Mouse (Mus musculus) MEL (cell line): Measurements from ENCODE around the gene Tex261. TPM values are rescaled to one million over a fixed set of nuclear protein-coding genes. Genes with fewer than 3 reads are reported as not detected.

ENCODE experiments used
- DNase-seq: peaks from one replicate; pipeline ENCODE4 v3.0.0; 2011; ENCODE audit warnings: low read depth, low spot score
- H3K27ac ChIP-seq: 2 replicates; pipeline ENCODE4 v1.5.1; 2012; ENCODE audit warnings: low read depth, mild to moderate bottlenecking, control low read depth, low read length, moderate library complexity; ENCODE audit not compliant: control insufficient read depth
- H3K27me3 ChIP-seq, 2 experiments: fragments of 150-350 bp in 1 of 2; sonication (generic) in 1 of 2; 2 replicates each; pipeline ENCODE4 v1.6.1; 2012; ENCODE audit warnings: low read length in 2 of 2, mild to moderate bottlenecking in 2 of 2, improper control_type of control experiment in 1 of 2, moderate library complexity in 1 of 2; ENCODE audit not compliant: insufficient read depth in 2 of 2, control insufficient read depth in 1 of 2
- H3K36me3 ChIP-seq, 2 experiments: 2 replicates each; pipeline ENCODE4 v1.6.1; 2012 to 2014; ENCODE audit warnings: low read length in 2 of 2, improper control_type of control experiment in 1 of 2, inconsistent platforms in 1 of 2, mild to moderate bottlenecking in 1 of 2; ENCODE audit not compliant: insufficient read depth in 2 of 2, control insufficient read depth in 1 of 2
- H3K4me1 ChIP-seq, 2 experiments: fragments of 150-350 bp in 1 of 2; sonication (generic) in 1 of 2; 2 replicates each; pipeline ENCODE4 v1.6.1; 2012; ENCODE audit warnings: low read length in 2 of 2, improper control_type of control experiment in 1 of 2, mild to moderate bottlenecking in 1 of 2; ENCODE audit not compliant: insufficient read depth in 2 of 2, control insufficient read depth in 1 of 2
- H3K4me3 ChIP-seq, 2 experiments: fragments of 150-350 bp in 1 of 2; sonication (generic) in 1 of 2; 2 replicates each; pipeline ENCODE4 v1.5.1; 2012; ENCODE audit warnings: low read depth in 2 of 2, low read length in 2 of 2, mild to moderate bottlenecking in 2 of 2, moderate library complexity in 2 of 2, control low read depth in 1 of 2, improper control_type of control experiment in 1 of 2; ENCODE audit not compliant: control insufficient read depth in 1 of 2, insufficient read depth in 1 of 2
- H3K79me2 ChIP-seq: 2 replicates; pipeline ENCODE4 v1.6.1; 2012; ENCODE audit warnings: mild to moderate bottlenecking, low read length, moderate library complexity; ENCODE audit not compliant: control insufficient read depth, poor library complexity, insufficient read depth
- H3K9ac ChIP-seq: 2 replicates; pipeline ENCODE4 v1.6.1; 2012; ENCODE audit warnings: low read depth, mild to moderate bottlenecking, control low read depth, low read length, moderate library complexity; ENCODE audit not compliant: control insufficient read depth, poor library complexity, severe bottlenecking
- H3K9me3 ChIP-seq: fragments of 150-350 bp; sonication (generic); replicated peaks from 2 replicates; pipeline ENCODE4 v1.6.1; 2012; ENCODE audit warnings: mild to moderate bottlenecking, low read length, improper control_type of control experiment, moderate library complexity; ENCODE audit not compliant: insufficient read depth
- CHD1 ChIP-seq: IDR thresholded peaks from 2 replicates; pipeline ENCODE4 v1.6.1; 2012; ENCODE audit warnings: low read depth, mild to moderate bottlenecking, inconsistent platforms, low read length, improper control_type of control experiment
- CHD2 ChIP-seq: IDR thresholded peaks from 2 replicates; pipeline ENCODE4 v1.6.1; 2011; ENCODE audit warnings: low read length, improper control_type of control experiment
- ELF1 ChIP-seq: IDR thresholded peaks from 2 replicates; pipeline ENCODE4 v1.6.1; 2014; ENCODE audit warnings: low read depth, mild to moderate bottlenecking, inconsistent platforms, low read length, improper control_type of control experiment, moderate library complexity
- EP300 ChIP-seq, 2 experiments: IDR thresholded peaks; 2 replicates each; pipeline ENCODE4 v1.6.1; 2011; ENCODE audit warnings: improper control_type of control experiment in 2 of 2, low read length in 2 of 2, low read depth in 1 of 2, mild to moderate bottlenecking in 1 of 2
- ETS1 ChIP-seq: IDR thresholded peaks from 2 replicates; pipeline ENCODE4 v1.6.1; 2012; ENCODE audit warnings: low read depth, mild to moderate bottlenecking, inconsistent platforms, low read length, improper control_type of control experiment, moderate library complexity
- JUND ChIP-seq: IDR thresholded peaks from 2 replicates; pipeline ENCODE4 v1.6.1; 2011; ENCODE audit warnings: low read depth, mild to moderate bottlenecking, improper control_type of control experiment, low read length
- KAT2A ChIP-seq: conservative IDR thresholded peaks from 2 replicates; pipeline ENCODE4 v1.6.1; 2012; ENCODE audit warnings: low read depth, low read length, improper control_type of control experiment, inconsistent platforms
- MAFK ChIP-seq: IDR thresholded peaks from 2 replicates; pipeline ENCODE4 v1.6.1; 2011; ENCODE audit warnings: low read depth, mild to moderate bottlenecking, low read length, improper control_type of control experiment, borderline replicate concordance
- MXI1 ChIP-seq: IDR thresholded peaks from 2 replicates; pipeline ENCODE4 v1.6.1; 2011; ENCODE audit warnings: mild to moderate bottlenecking, low read depth, low read length, improper control_type of control experiment
- MYB ChIP-seq: IDR thresholded peaks from 2 replicates; pipeline ENCODE4 v1.6.1; 2011; ENCODE audit warnings: mild to moderate bottlenecking, low read depth, low read length, improper control_type of control experiment
- NELFE ChIP-seq: IDR thresholded peaks from 2 replicates; pipeline ENCODE4 v1.6.1; 2011; ENCODE audit warnings: low read depth, low read length, improper control_type of control experiment
- NRF1 ChIP-seq: IDR thresholded peaks from 2 replicates; pipeline ENCODE4 v1.6.1; 2014; ENCODE audit warnings: low read depth, mild to moderate bottlenecking, inconsistent platforms, low read length, improper control_type of control experiment, moderate library complexity; ENCODE audit not compliant: poor library complexity, insufficient read depth, severe bottlenecking
- POLR2A ChIP-seq, 2 experiments: IDR thresholded peaks; 2 replicates each; pipeline ENCODE4 v1.6.1; 2011 to 2012; ENCODE audit warnings: low read length in 2 of 2, mild to moderate bottlenecking in 2 of 2, control low read depth in 1 of 2, improper control_type of control experiment in 1 of 2, low read depth in 1 of 2, moderate library complexity in 1 of 2; ENCODE audit not compliant: control insufficient read depth in 1 of 2, insufficient read depth in 1 of 2, poor library complexity in 1 of 2
- POLR2AphosphoS2 ChIP-seq: IDR thresholded peaks from 2 replicates; pipeline ENCODE4 v1.6.1; 2011; ENCODE audit warnings: low read length, improper control_type of control experiment
- RAD21 ChIP-seq: IDR thresholded peaks from 2 replicates; pipeline ENCODE4 v1.6.1; 2011; ENCODE audit warnings: mild to moderate bottlenecking, low read depth, low read length, improper control_type of control experiment
- RCOR1 ChIP-seq: IDR thresholded peaks from 2 replicates; pipeline ENCODE4 v1.6.1; 2012; ENCODE audit warnings: low read depth, mild to moderate bottlenecking, inconsistent platforms, low read length, improper control_type of control experiment
- SIN3A ChIP-seq: IDR thresholded peaks from 2 replicates; pipeline ENCODE4 v1.6.1; 2012; ENCODE audit warnings: low read length, improper control_type of control experiment, inconsistent platforms
- TAL1 ChIP-seq: IDR thresholded peaks from 2 replicates; pipeline ENCODE4 v1.6.1; 2012; ENCODE audit warnings: mild to moderate bottlenecking, inconsistent platforms, low read length, moderate library complexity, mixed read lengths
- TBP ChIP-seq: IDR thresholded peaks from 2 replicates; pipeline ENCODE4 v1.8.0; 2011; ENCODE audit warnings: low read depth, low read length, improper control_type of control experiment
- TCF12 ChIP-seq: IDR thresholded peaks from 2 replicates; pipeline ENCODE4 v1.6.1; 2014; ENCODE audit warnings: low read depth, mild to moderate bottlenecking, inconsistent platforms, low read length, improper control_type of control experiment, moderate library complexity
- UBTF ChIP-seq: IDR thresholded peaks from 2 replicates; pipeline ENCODE4 v1.6.1; 2012; ENCODE audit warnings: low read depth, mild to moderate bottlenecking, inconsistent platforms, low read length, improper control_type of control experiment, moderate library complexity, borderline replicate concordance; ENCODE audit not compliant: insufficient read depth
- USF2 ChIP-seq, 2 experiments: IDR thresholded peaks; 2 replicates each; pipeline ENCODE4 v1.6.1; 2011 to 2012; ENCODE audit warnings: improper control_type of control experiment in 2 of 2, low read length in 2 of 2, borderline replicate concordance in 1 of 2, inconsistent platforms in 1 of 2, low read depth in 1 of 2, mild to moderate bottlenecking in 1 of 2; ENCODE audit not compliant: insufficient read depth in 1 of 2
- ZC3H11A ChIP-seq: IDR thresholded peaks from 2 replicates; pipeline ENCODE4 v1.6.1; 2012; ENCODE audit warnings: low read depth, mild to moderate bottlenecking, inconsistent platforms, low read length, improper control_type of control experiment
- ZKSCAN1 ChIP-seq: IDR thresholded peaks from 2 replicates; pipeline ENCODE4 v1.6.1; 2012; ENCODE audit warnings: low read depth, mild to moderate bottlenecking, inconsistent platforms, low read length, improper control_type of control experiment, moderate library complexity
- ZMIZ1 ChIP-seq: IDR thresholded peaks from 2 replicates; pipeline ENCODE4 v1.6.1; 2012; ENCODE audit warnings: low read depth, mild to moderate bottlenecking, inconsistent platforms, low read length, improper control_type of control experiment, moderate library complexity
- polyA plus RNA-seq, 2 experiments: library from polyadenylated mRNA; stranded (reverse) in 1 of 2; unstranded in 1 of 2; fragments of >175 nt in 1 of 2; fragments of >200 nt in 1 of 2; gene quantifications; 2 replicates each; pipeline versions ENCODE4 v1.2.1 to v1.2.4; 2012; ENCODE audit warnings: low replicate concordance in 2 of 2, low read depth in 1 of 2; ENCODE audit not compliant: insufficient read length in 2 of 2, insufficient read depth in 1 of 2, missing spikeins in 1 of 2
- total RNA-seq: library from RNA; depleted of rRNA; stranded (reverse); fragments of 300-350 nt; gene quantifications from 2 replicates; pipeline ENCODE4 v1.2.3, GENCODE M21; 2012

Tex261 gene
- total and polyA plus RNA-seq, 3 experiments: 56.2 to 104 TPM; not detected in 1

DNA sequence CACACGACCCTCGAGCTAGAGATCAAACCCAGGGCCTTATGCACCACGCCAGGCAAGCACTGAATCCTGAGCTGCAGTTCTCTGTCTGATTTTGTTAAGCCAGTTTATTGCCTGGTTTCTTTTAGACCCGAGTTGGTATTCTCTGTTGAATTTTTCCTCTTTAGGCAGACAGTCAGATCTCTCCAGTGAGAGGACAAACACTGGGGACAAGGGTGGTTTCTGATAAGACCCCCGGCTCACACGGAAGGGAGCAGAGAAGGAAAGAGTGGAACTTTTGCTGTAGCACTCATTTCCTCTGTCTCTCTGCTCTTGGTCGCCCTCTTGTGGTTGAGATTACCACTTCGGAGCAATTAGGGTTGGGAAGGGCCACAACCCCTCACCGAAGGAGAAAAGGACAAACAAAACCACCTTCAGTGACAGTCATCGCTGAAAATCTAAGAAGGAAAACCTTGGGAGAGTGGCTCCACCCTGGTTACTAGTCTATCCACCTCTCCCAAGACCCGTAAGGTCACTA lies 25.4 kb downstream of the Tex261 start (continued):
- TF ChIP-seq TCF12: no peak
- TF ChIP-seq POLR2AphosphoS2: no peak
- no peak for TF ChIP-seq MXI1
- TF ChIP-seq CHD1: no peak
- TF ChIP-seq USF2 (IDR thresholded peaks at IDR 0.05; ENCODE audit: borderline replicate concordance in 1 of 2, insufficient read depth in 1 of 2, low read depth in 1 of 2, low read length in 2 of 2): no peak
- TF ChIP-seq NELFE: no peak
- no peak for TF ChIP-seq MAFK
- TF ChIP-seq MYB: no peak
- TF ChIP-seq TBP: 0 out of 2 replicates have a peak, but pooled peaks have one; percentile 19

GRCm38 (mm10) chr6:83749286-83749685 lies 26.3 kb downstream of the Tex261 start:
- Histone ChIP-seq H3K27ac (no peak overlapping the region), H3K79me2 (no peaks in the 10 kb centered on the region), H3K9ac (no peak overlapping the region), H3K36me3 (no peaks in the 10 kb centered on the region), H3K27me3 (no peaks in the 10 kb centered on the region; a peak in 2 of 4 replicates), H3K9me3 (no peaks in the 10 kb centered on the region), H3K4me3 (no peak overlapping the region), H3K4me1 (no peaks in the 10 kb centered on the region; a peak in 1 of 4 replicates)
- TF ChIP-seq RAD21 (no peak), ZKSCAN1 (no peak), ETS1 (no peak), USF2 (IDR thresholded peaks at IDR 0.05; ENCODE audit: borderline replicate concordance in 1 of 2, insufficient read depth in 1 of 2, low read depth in 1 of 2, low read length in 2 of 2) (no peak), EP300 (IDR thresholded peaks at IDR 0.05; ENCODE audit: low read depth in 1 of 2, low read length in 2 of 2) (no peak), CHD2 (no peak), JUND (no peak), TAL1 (no peak), ZMIZ1 (no peak), MAFK (no peak), KAT2A (no peak), ELF1 (no peak)
- no peak for DNase-seq

- Histone ChIP-seq H3K27me3 (no peaks in the 10 kb centered on the region; a peak in 1 of 4 replicates), H3K9me3 (no peaks in the 10 kb centered on the region), H3K9ac (no peak overlapping the region), H3K4me3 (no peak overlapping the region), H3K27ac (no peak overlapping the region), H3K36me3 (no peaks in the 10 kb centered on the region), H3K79me2 (no peaks in the 10 kb centered on the region), H3K4me1 (no peaks in the 10 kb centered on the region; a peak in 1 of 4 replicates)
- TF ChIP-seq MAFK: no peak
- no peak for TF ChIP-seq RAD21
- no peak for TF ChIP-seq MYB
- TF ChIP-seq ZMIZ1: no peak
- no peak for TF ChIP-seq ZC3H11A
- no peak for TF ChIP-seq UBTF
- no peak for TF ChIP-seq RCOR1
- no peak for TF ChIP-seq SIN3A
- TF ChIP-seq NRF1: no peak
- no peak for TF ChIP-seq EP300 (IDR thresholded peaks at IDR 0.05; ENCODE audit: low read depth in 1 of 2, low read length in 2 of 2)
- no peak for TF ChIP-seq USF2 (IDR thresholded peaks at IDR 0.05; ENCODE audit: borderline replicate concordance in 1 of 2, insufficient read depth in 1 of 2, low read depth in 1 of 2, low read length in 2 of 2)
- no peak for TF ChIP-seq POLR2A (IDR thresholded peaks at IDR 0.05; ENCODE audit: control insufficient read depth in 1 of 2, insufficient read depth in 1 of 2, low read depth in 1 of 2, low read length in 2 of 2, poor library complexity in 1 of 2)
- no peak for DNase-seq
Observed at GRCm38 (mm10) chr6:83745466-83745865, 30.1 kb downstream of the Tex261 start.
